Mouse (Mus musculus) neural tube, embryonic 15.5 days (tissue): ENCODE results near the gene Caskin2. TPM values are rescaled to one million over a fixed set of nuclear protein-coding genes. Genes with fewer than 3 reads are reported as not detected.
"Not testable (repeated sequence)": the region's sequence is repeated elsewhere in the genome, so short reads cannot be mapped to it uniquely, and the experiment has no call there.

ENCODE experiments used
- ATAC-seq: fragments of 200-750 bp; cut with Nextera tagmentation; 2 replicates; pipeline ENCODE4 v1.8.0; 2017; ENCODE audit warnings: mild to moderate bottlenecking, moderate TSS enrichment, moderate library complexity; ENCODE audit not compliant: low FRiP score
- H3K27ac ChIP-seq: fragments of 300-500 bp; sonication (generic); replicated peaks from 2 replicates; pipeline ENCODE4 v1.5.1; 2015; ENCODE audit warnings: mild to moderate bottlenecking, inconsistent platforms
- H3K27me3 ChIP-seq: fragments of 300-500 bp; sonication (generic); replicated peaks from 2 replicates; pipeline ENCODE4 v1.6.1; 2015; ENCODE audit warnings: inconsistent platforms
- H3K36me3 ChIP-seq: fragments of 300-500 bp; sonication (generic); 2 replicates; pipeline ENCODE4 v1.6.1; 2015; ENCODE audit warnings: inconsistent platforms
- H3K4me1 ChIP-seq: fragments of 300-500 bp; sonication (generic); 2 replicates; pipeline ENCODE4 v1.6.1; 2015; ENCODE audit warnings: inconsistent platforms
- H3K4me2 ChIP-seq: fragments of 300-500 bp; sonication (generic); 2 replicates; pipeline ENCODE4 v1.6.1; 2015; ENCODE audit warnings: inconsistent platforms, mild to moderate bottlenecking, moderate library complexity
- H3K4me3 ChIP-seq: fragments of 300-500 bp; sonication (generic); replicated peaks from 2 replicates; pipeline ENCODE4 v1.5.1; 2015; ENCODE audit warnings: mild to moderate bottlenecking, inconsistent platforms
- H3K9ac ChIP-seq: fragments of 300-500 bp; sonication (generic); replicated peaks from 2 replicates; pipeline ENCODE4 v1.6.1; 2015; ENCODE audit warnings: mild to moderate bottlenecking, inconsistent platforms
- H3K9me3 ChIP-seq: fragments of 300-500 bp; sonication (generic); replicated peaks from 2 replicates; pipeline ENCODE4 v1.6.1; 2016; ENCODE audit warnings: inconsistent platforms
- WGBS: fragments of 180-500 bp; shearing (Covaris S2); methylation state at CpG from one replicate; pipeline ENCODE4 v1.1.7; 2015; ENCODE audit warnings: mixed read lengths; 5-methylcytosine and 5-hydroxymethylcytosine counted together
- polyA plus RNA-seq: library from polyadenylated mRNA; unstranded; fragments of >200 nt; fragmentation: Nextera tagmentation; extraction: Ambion mirVana; gene quantifications from 2 replicates; pipeline ENCODE4 v1.2.1, GENCODE M21; 2015

Gene Caskin2
- 9.8 and 10.2 TPM in 2 replicates for polyA plus RNA-seq

- Histone ChIP-seq H3K4me2 (peak within 1 kb of the TSS; percentile 96), H3K36me3 (peaks cover 15% of the 10 kb centered on the region), H3K27ac (peak within 1 kb of the TSS; percentile 76), H3K4me1 (peaks cover 62% of the 10 kb centered on the region), H3K27me3 (no peaks in the 10 kb centered on the region), H3K4me3 (peak within 1 kb of the TSS; percentile 84), H3K9me3 (no peaks in the 10 kb centered on the region), H3K9ac (peak within 1 kb of the TSS; percentile 85)
- under 1% methylated on average over 40 of the region's 44 CpGs for WGBS
- ATAC-seq: peak; percentile 90
These were observed at the start of gene Caskin2 for GRCm38 (mm10) chr11:115813507-115814296. TSS of gene Caskin2 (minus strand) at chr11:115813639.

GRCm38 (mm10) chr11:115859143-115859945 is 45.9 kb upstream of the Caskin2 start:
- Histone ChIP-seq H3K36me3 (no peaks in the 10 kb centered on the region), H3K27me3 (peaks cover 54% of the 10 kb centered on the region), H3K27ac (no peak overlapping the region), H3K4me1 (peaks cover 20% of the 10 kb centered on the region), H3K9ac (no peak overlapping the region), H3K4me3 (peak overlapping the region; percentile 25), H3K4me2 (peak overlapping the region; percentile 51), H3K9me3 (no peaks in the 10 kb centered on the region)
- WGBS: 1% methylated on average over 75 of the region's 75 CpGs
- ATAC-seq: peak; percentile 61; the same call in 1 of the 2 replicates

- H3K36me3 ChIP-seq: no peaks in the 10 kb centered on the region
- 13% methylated on average over 27 of the region's 27 CpGs for WGBS
- peak within 1 kb of the TSS; percentile 51 for H3K4me2 ChIP-seq
- H3K27ac ChIP-seq: no peak within 1 kb of the TSS
- H3K4me3 ChIP-seq: peak within 1 kb of the TSS; percentile 25
- no peak within 1 kb of the TSS; the same call in 1 of the 2 replicates for H3K9ac ChIP-seq
- peaks cover 54% of the 10 kb centered on the region for H3K27me3 ChIP-seq
- peaks cover 20% of the 10 kb centered on the region for H3K4me1 ChIP-seq
- ATAC-seq: no peak
- H3K9me3 ChIP-seq: no peaks in the 10 kb centered on the region
These were observed 44.9 kb upstream of the Caskin2 start, which contains the start of gene Myo15b for GRCm38 (mm10) chr11:115858354-115858753. TSS of gene Myo15b (plus strand) at chr11:115858406.

GRCm38 (mm10) chr11:115857936-115858335 is 44.5 kb upstream of the Caskin2 start:
- no peak for ATAC-seq
- no peak overlapping the region for H3K4me2 ChIP-seq

GRCm38 (mm10) chr11:115857146-115857545 is 43.7 kb upstream of the Caskin2 start:
- H3K9ac ChIP-seq, ATAC-seq, H3K27ac ChIP-seq, H3K9me3 ChIP-seq, H3K4me3 ChIP-seq, H3K36me3 ChIP-seq, H3K4me2 ChIP-seq: not testable (repeated sequence)
- Histone ChIP-seq H3K27me3 (peaks cover 49% of the 10 kb centered on the region), H3K4me1 (peaks cover 20% of the 10 kb centered on the region)
- WGBS: 96% methylated on average over 4 of the region's 4 CpGs

More at GRCm38 (mm10) chr11:115857936-115858335, 44.5 kb upstream of the Caskin2 start:
- Histone ChIP-seq H3K4me3 (no peak overlapping the region), H3K9me3 (no peaks in the 10 kb centered on the region), H3K4me1 (peaks cover 20% of the 10 kb centered on the region), H3K36me3 (no peaks in the 10 kb centered on the region), H3K9ac (no peak overlapping the region), H3K27ac (no peak overlapping the region), H3K27me3 (peaks cover 51% of the 10 kb centered on the region)
- WGBS: 47% methylated on average over 13 of the region's 13 CpGs

- ATAC-seq: no peak
These were observed 41.2 kb upstream of the Caskin2 start for GRCm38 (mm10) chr11:115854674-115855073.

GRCm38 (mm10) chr11:115845819-115846218 is 32.4 kb upstream of the Caskin2 start:
- Histone ChIP-seq H3K4me1 (no peaks in the 10 kb centered on the region), H3K27me3 (no peaks in the 10 kb centered on the region), H3K4me2 (no peak overlapping the region), H3K27ac (no peak overlapping the region), H3K4me3 (no peak overlapping the region), H3K9ac (no peak overlapping the region), H3K36me3 (no peaks in the 10 kb centered on the region), H3K9me3 (no peaks in the 10 kb centered on the region)
- ATAC-seq: no peak
- WGBS: 96% methylated on average over 2 of the region's 2 CpGs

More at GRCm38 (mm10) chr11:115854674-115855073, 41.2 kb upstream of the Caskin2 start:
- Histone ChIP-seq H3K9ac (no peak overlapping the region), H3K9me3 (no peaks in the 10 kb centered on the region), H3K4me1 (peaks cover 15% of the 10 kb centered on the region), H3K4me3 (no peak overlapping the region), H3K4me2 (no peak overlapping the region), H3K36me3 (no peaks in the 10 kb centered on the region), H3K27me3 (peaks cover 24% of the 10 kb centered on the region), H3K27ac (no peak overlapping the region)
- WGBS: 86% methylated on average over 6 of the region's 6 CpGs

- Histone ChIP-seq H3K9me3 (no peaks in the 10 kb centered on the region), H3K27me3 (no peaks in the 10 kb centered on the region), H3K27ac (no peak overlapping the region), H3K36me3 (no peaks in the 10 kb centered on the region), H3K4me2 (no peak overlapping the region), H3K4me1 (no peaks in the 10 kb centered on the region), H3K9ac (no peak overlapping the region), H3K4me3 (no peak overlapping the region)
- 79% methylated on average over 8 of the region's 8 CpGs for WGBS
- no peak for ATAC-seq
These were observed 30.8 kb upstream of the Caskin2 start for GRCm38 (mm10) chr11:115844240-115844639.

- H3K36me3 ChIP-seq: no peaks in the 10 kb centered on the region
- no peak for ATAC-seq
- H3K9me3 ChIP-seq: no peaks in the 10 kb centered on the region
- no peaks in the 10 kb centered on the region for H3K27me3 ChIP-seq
- H3K27ac ChIP-seq: no peak overlapping the region
- no peak overlapping the region for H3K4me3 ChIP-seq
- no peak overlapping the region for H3K9ac ChIP-seq
- H3K4me1 ChIP-seq: no peaks in the 10 kb centered on the region
- 91% methylated on average over 5 of the region's 5 CpGs for WGBS
- no peak overlapping the region for H3K4me2 ChIP-seq
These were observed 30.4 kb upstream of the Caskin2 start for GRCm38 (mm10) chr11:115843891-115844239.

- Histone ChIP-seq H3K9ac (no peak overlapping the region), H3K4me3 (no peak overlapping the region), H3K36me3 (no peaks in the 10 kb centered on the region), H3K4me2 (no peak overlapping the region), H3K27me3 (no peaks in the 10 kb centered on the region), H3K27ac (no peak overlapping the region), H3K4me1 (no peaks in the 10 kb centered on the region), H3K9me3 (no peaks in the 10 kb centered on the region)
- no peak for ATAC-seq
- 84% methylated on average over 11 of the region's 14 CpGs for WGBS
These were observed 29.9 kb upstream of the Caskin2 start for GRCm38 (mm10) chr11:115843141-115843890.

- H3K9me3 ChIP-seq: no peaks in the 10 kb centered on the region
- 50% methylated on average over 6 of the region's 6 CpGs for WGBS
- no peaks in the 10 kb centered on the region for H3K36me3 ChIP-seq
- ATAC-seq: no peak
- H3K27ac ChIP-seq: no peak overlapping the region
- H3K9ac ChIP-seq: no peak overlapping the region
- H3K4me2 ChIP-seq: no peak overlapping the region
- no peaks in the 10 kb centered on the region for H3K27me3 ChIP-seq
- H3K4me1 ChIP-seq: no peaks in the 10 kb centered on the region
- no peak overlapping the region for H3K4me3 ChIP-seq
These were observed 28.6 kb upstream of the Caskin2 start for GRCm38 (mm10) chr11:115841961-115842550.
